Mouse (Mus musculus) gastrocnemius, adult 18-20 months (tissue): ENCODE results near the gene Gm4559. TPM values are rescaled to one million over a fixed set of nuclear protein-coding genes. Genes with fewer than 3 reads are reported as not detected.
"Not testable (repeated sequence)": the region's sequence is repeated elsewhere in the genome, so short reads cannot be mapped to it uniquely, and the experiment has no call there.

Experiments used
- DNase-seq: peaks from one replicate; pipeline ENCODE4 v3.0.0; 2021; ENCODE audit warnings: low spot score
- total RNA-seq, 2 experiments: library from RNA; stranded (reverse); gene quantifications; 2 replicates each; pipeline ENCODE4 v1.2.3; 2021

The Gm4559 gene
- total RNA-seq, 2 experiments from 2014 or later = not detected

DNA sequence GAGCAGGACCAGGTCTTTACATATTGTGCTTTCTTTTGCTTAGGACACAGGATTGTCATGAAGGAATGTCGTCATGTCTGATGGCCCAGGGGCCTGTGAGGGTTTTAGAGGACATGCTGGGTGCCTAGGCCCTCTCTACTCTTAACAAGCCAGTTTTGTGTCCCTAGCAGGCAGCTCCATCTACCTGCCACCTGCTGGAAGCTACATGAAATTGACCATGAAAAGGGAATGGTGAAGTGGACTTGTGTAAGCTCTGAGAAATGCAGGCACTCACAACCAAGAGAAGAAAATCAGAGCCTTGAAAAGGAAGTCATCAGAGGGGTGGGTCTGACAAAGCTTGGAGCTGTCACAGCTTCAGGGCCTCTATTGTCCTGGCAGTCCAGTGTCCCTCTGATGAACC, 5.1 kb upstream of the Gm4559 start:
- DNase-seq = not testable (repeated sequence)

GRCm38 (mm10) chr7:142278183-142278582, 4.0 kb upstream of the Gm4559 start:
- DNase-seq = peak; percentile 53

GRCm38 (mm10) chr7:142258254-142258653, 15.9 kb downstream of the Gm4559 start, which contains the start of gene Gm2431:
Gene Gm2431 (minus strand): TSS chr7:142258354.
- DNase-seq = not testable (repeated sequence)

GRCm38 (mm10) chr7:142255517-142255916, 18.6 kb downstream of the Gm4559 start:
- peak; percentile 3 for DNase-seq

- peak; percentile 9 for DNase-seq
Measured at GRCm38 (mm10) chr7:142249824-142250223, 24.3 kb downstream of the Gm4559 start.

GRCm38 (mm10) chr7:142240978-142241377, 33.2 kb downstream of the Gm4559 start, which contains the start of gene Gm40460:
Gene Gm40460 (minus strand): TSS chr7:142241078.
- DNase-seq = no peak

DNA sequence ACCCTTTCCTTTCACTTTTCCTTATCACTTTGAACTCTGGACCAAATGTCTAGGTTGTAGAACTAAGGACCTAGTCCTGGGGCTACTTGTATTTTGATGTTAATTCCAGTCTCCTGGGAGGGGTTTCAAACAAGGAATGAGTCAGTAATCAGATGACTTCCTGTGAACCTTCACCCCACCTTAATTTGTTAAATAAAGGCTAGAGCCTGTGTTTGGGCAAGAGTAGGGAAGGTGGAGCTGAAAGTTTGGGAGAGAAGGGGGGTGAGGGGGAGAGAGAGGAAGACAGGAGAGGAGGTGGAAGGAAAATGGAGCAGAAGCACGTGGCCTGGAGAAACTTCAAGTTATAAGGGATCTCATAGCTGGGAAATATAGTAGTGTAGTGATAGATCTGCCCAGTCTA, 42.6 kb downstream of the Gm4559 start:
- no peak for DNase-seq

GRCm38 (mm10) chr7:142229871-142230270, 44.3 kb downstream of the Gm4559 start, which contains the start of gene Krtap5-5:
Gene Krtap5-5 (minus strand): TSS chr7:142229971.
- DNase-seq = not testable (repeated sequence)

- DNase-seq = no peak
Measured at GRCm38 (mm10) chr7:142224518-142224917, 49.6 kb downstream of the Gm4559 start.

Other genes with a start within 250 kb of the Gm4559 start
- gene Mob2, start 213.3 kb downstream of the Gm4559 start, total RNA-seq = 10 to 100 TPM; 49.6 to 51.8 TPM
- gene Dusp8, start 178.5 kb downstream of the Gm4559 start, total RNA-seq = 10 to 100 TPM; 21.9 to 41.2 TPM
- gene Gm45618, start 153.6 kb downstream of the Gm4559 start, total RNA-seq = not detected
- not detected for gene Gm39115, start 138.3 kb downstream of the Gm4559 start, total RNA-seq
- not detected for gene Gm45337, start 129.8 kb downstream of the Gm4559 start, total RNA-seq
- not detected for gene Gm29735, start 117.2 kb downstream of the Gm4559 start, total RNA-seq
- not detected for gene Gm4553, start 108.6 kb downstream of the Gm4559 start, total RNA-seq
- gene Krtap5-2, start 98.4 kb downstream of the Gm4559 start, total RNA-seq = not detected
- not detected for gene Gm10153, start 84.0 kb downstream of the Gm4559 start, total RNA-seq
- not detected for gene Krtap5-3, start 73.0 kb downstream of the Gm4559 start, total RNA-seq
- gene Gm7579, start 62.5 kb downstream of the Gm4559 start, total RNA-seq = not detected
- not detected for gene Krtap5-5, start 44.4 kb downstream of the Gm4559 start, total RNA-seq
- gene Gm40460, start 33.3 kb downstream of the Gm4559 start, total RNA-seq = not detected
- gene Gm2431, start 16.0 kb downstream of the Gm4559 start, total RNA-seq = not detected
- gene Krtap5-1, start 22.8 kb upstream of the Gm4559 start, total RNA-seq = not detected
- not detected for gene Krtap5-4, start 29.2 kb upstream of the Gm4559 start, total RNA-seq
- 1 to 10 TPM; 3.2 to 5.0 TPM for gene Ifitm10, start 99.4 kb upstream of the Gm4559 start, total RNA-seq
- 1 to 10 TPM; 1.1 to 2.4 TPM for gene Gm49369, start 108.3 kb upstream of the Gm4559 start, total RNA-seq
- gene Ctsd, start 113.7 kb upstream of the Gm4559 start, total RNA-seq = 100 to 1,000 TPM; 445 to 450 TPM
- not detected for gene Syt8, start 160.5 kb upstream of the Gm4559 start, total RNA-seq
- gene Tnni2, start 167.4 kb upstream of the Gm4559 start, total RNA-seq = over 10,000 TPM; 19,257 to 20,060 TPM
- 10 to 100 TPM; 30.3 to 38.4 TPM for gene Lsp1, start 186.4 kb upstream of the Gm4559 start, total RNA-seq
- over 10,000 TPM; 35,269 to 35,976 TPM for gene Tnnt3, start 224.5 kb upstream of the Gm4559 start, total RNA-seq